Mouse (Mus musculus) MEL (cell line): ENCODE measurements at regions not wholly inside any gene's neighbourhood (a gene's known extent, or its start where the extent isn't known, plus 50 kb on each side); places are given as distances from the start of the nearest gene placed in this dataset.

Experiments used
- CTCF ChIP-seq, 3 experiments: IDR thresholded peaks in 2 of 3; conservative IDR thresholded peaks in 1 of 3; 2 replicates each; pipeline ENCODE4 v1.5.1; 2011 to 2012; ENCODE audit warnings: low read length in 3 of 3, low read depth in 2 of 3, mild to moderate bottlenecking in 2 of 3, improper control_type of control experiment in 1 of 3, inconsistent platforms in 1 of 3, mixed read lengths in 1 of 3, moderate library complexity in 1 of 3; ENCODE audit not compliant: control insufficient read depth in 1 of 3, insufficient read depth in 1 of 3, poor library complexity in 1 of 3, severe bottlenecking in 1 of 3
- ETS1 ChIP-seq: IDR thresholded peaks from 2 replicates; pipeline ENCODE4 v1.6.1; 2012; ENCODE audit warnings: low read depth, mild to moderate bottlenecking, inconsistent platforms, low read length, improper control_type of control experiment, moderate library complexity
- HCFC1 ChIP-seq: IDR thresholded peaks from 2 replicates; pipeline ENCODE4 v1.6.1; 2012; ENCODE audit warnings: low read depth, mild to moderate bottlenecking, inconsistent platforms, low read length, improper control_type of control experiment, moderate library complexity
- MAX ChIP-seq: IDR thresholded peaks from 2 replicates; pipeline ENCODE4 v1.6.1; 2011; ENCODE audit warnings: low read length, improper control_type of control experiment
- MYB ChIP-seq: IDR thresholded peaks from 2 replicates; pipeline ENCODE4 v1.6.1; 2011; ENCODE audit warnings: mild to moderate bottlenecking, low read depth, low read length, improper control_type of control experiment
- MYC ChIP-seq: IDR thresholded peaks from 2 replicates; pipeline ENCODE4 v1.6.1; 2011; ENCODE audit warnings: low read depth, mild to moderate bottlenecking, low read length, improper control_type of control experiment, moderate library complexity
- TAL1 ChIP-seq: IDR thresholded peaks from 2 replicates; pipeline ENCODE4 v1.6.1; 2012; ENCODE audit warnings: mild to moderate bottlenecking, inconsistent platforms, low read length, moderate library complexity, mixed read lengths
- ZMIZ1 ChIP-seq: IDR thresholded peaks from 2 replicates; pipeline ENCODE4 v1.6.1; 2012; ENCODE audit warnings: low read depth, mild to moderate bottlenecking, inconsistent platforms, low read length, improper control_type of control experiment, moderate library complexity

- TF ChIP-seq TAL1: no peak
- no peak for TF ChIP-seq MYC
- no peak for TF ChIP-seq CTCF (IDR thresholded peaks at IDR 0.05 in 2 of 3, conservative IDR thresholded peaks at IDR 0.05 in 1 of 3; ENCODE audit: control insufficient read depth in 1 of 3, insufficient read depth in 1 of 3, low read depth in 2 of 3, low read length in 3 of 3, poor library complexity in 1 of 3, severe bottlenecking in 1 of 3)
- no peak for TF ChIP-seq HCFC1
- no peak for TF ChIP-seq ETS1
- TF ChIP-seq MYB: no peak
- TF ChIP-seq MAX: no peak
- TF ChIP-seq ZMIZ1: no peak
Observed at GRCm38 (mm10) chr15:29686935-29687334, 485.5 kb upstream of the Ctnnd2 start.
